Mouse (Mus musculus) B cell, adult 2 months (primary cell): ENCODE data around the gene Spesp1.
A peak's percentile ranks its signal among the peaks of the same experiment; 100 is the strongest.

ENCODE experiments used
- DNase-seq, 2 experiments: peaks; one replicate each; pipeline ENCODE4 v3.0.0; 2022

The Spesp1 gene

DNA sequence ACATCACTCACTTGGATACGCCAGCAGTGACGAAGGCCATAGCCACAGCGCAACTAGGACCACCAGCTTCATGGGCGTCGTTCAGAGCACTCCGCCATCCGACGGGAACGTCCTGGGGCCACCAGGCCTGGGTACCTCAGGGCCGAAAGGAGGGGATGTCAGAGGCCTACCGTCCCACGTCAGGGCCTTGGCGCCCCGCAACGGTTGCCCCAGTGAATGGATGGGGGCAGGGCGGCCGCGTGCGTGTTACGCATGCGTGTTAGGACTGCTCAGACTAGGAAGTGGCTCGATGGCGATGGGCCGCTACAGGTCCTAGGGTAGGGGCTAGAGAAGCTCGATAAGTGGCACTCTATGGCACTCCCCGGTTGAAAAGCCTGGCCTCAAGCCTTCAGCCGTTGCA is at the start of gene Spesp1:
Spesp1 (minus strand) TSS at position 218 of the 400 bp plus-strand sequence.
- no peak for DNase-seq

DNA sequence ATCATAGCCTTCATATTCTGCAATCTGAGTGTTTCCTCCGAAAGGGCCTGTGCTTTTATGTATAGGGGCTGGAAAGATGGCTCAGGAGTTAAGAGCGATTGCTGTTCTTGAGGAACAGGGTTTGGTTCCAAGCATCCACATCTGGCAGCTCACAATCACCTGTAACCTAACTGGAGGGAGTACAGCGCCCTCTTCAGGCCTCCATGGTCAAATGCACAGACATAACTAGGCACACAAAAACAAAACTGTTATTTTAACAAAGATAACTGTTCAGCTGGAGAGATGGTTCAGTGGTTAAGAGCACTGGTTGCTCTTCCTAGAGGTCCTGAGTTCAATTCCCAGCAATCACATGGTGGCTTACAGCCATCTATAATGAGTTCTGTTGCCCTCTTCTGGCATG is 44.0 kb upstream of the Spesp1 start:
- DNase-seq = no peak

DNA sequence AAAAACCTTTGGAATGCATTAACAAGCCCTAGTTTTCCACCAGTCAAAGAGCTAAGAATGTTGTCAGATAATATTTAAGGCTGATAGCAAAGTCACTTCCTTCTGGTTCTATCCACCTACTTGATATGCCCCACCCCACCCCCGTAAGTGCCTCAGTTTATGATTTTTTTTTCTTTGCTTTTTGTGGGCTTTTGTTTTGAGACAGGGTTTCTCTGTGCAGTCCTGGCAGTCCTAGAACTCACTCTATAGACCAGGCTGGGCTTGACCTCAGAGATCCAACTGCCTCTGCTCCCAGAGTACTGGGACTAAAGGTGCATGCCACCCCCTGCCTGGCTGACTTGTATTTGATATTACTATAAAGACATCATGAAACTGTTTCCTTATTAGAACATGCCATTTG is 41.8 kb upstream of the Spesp1 start:
- no peak for DNase-seq

DNA sequence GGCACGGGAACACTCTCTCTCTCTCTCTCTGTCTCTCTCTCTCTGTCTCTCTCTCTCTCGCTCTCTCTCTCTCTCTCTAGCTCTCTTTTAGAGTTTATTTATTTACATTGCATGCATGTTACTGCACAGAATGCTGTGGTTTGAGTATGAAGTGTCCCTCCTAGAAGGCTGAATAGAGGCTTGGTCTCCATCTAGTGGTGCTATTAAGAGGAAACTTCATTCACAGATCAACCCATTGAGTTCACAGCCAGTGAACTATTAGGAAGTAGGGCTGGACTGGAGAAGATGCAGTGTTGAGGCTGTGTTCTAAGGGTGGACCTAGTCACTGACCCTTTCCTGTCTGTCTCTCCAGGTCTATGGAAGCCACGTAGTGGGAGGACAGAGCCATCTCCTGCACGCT is 36.7 kb upstream of the Spesp1 start:
- no peak for DNase-seq

DNA sequence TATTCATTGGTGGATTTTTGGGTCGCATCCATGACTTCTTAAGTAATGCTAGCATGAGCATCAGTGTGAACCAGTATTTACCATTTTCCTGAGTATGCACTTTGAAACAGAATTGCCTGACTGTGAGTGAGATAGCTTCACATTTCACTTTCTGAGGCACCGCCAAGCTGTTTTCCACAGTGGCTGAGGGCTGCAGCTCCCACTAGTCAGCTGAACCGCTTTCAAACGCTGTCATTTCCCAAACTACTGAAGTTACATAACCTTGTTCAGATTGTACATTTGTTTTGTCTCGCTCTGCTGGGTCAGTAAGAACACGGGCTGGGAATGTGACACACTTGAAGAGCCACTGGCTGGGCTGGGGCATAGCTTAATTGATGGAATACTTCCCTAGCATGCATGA is 33.5 kb upstream of the Spesp1 start:
- DNase-seq = no peak

DNA sequence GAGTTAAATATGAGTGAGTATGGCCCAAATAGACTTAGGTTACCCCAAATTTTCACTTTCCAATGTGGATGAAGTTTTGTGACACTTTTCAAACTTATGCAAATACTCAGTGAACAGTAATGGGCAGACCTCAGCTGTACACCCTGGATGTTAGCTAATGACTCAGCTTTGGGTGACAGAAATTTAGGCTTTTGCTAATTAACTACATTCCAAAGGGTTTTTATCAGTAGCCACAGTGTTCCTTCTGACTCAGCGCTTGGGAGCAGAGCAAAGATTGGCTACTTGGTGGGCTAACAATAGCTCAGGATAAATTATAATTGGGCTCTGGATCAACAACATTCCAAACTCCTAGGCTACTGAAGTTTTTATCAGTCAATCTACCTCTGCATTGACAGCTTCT is 14.9 kb upstream of the Spesp1 start:
- no peak for DNase-seq

DNA sequence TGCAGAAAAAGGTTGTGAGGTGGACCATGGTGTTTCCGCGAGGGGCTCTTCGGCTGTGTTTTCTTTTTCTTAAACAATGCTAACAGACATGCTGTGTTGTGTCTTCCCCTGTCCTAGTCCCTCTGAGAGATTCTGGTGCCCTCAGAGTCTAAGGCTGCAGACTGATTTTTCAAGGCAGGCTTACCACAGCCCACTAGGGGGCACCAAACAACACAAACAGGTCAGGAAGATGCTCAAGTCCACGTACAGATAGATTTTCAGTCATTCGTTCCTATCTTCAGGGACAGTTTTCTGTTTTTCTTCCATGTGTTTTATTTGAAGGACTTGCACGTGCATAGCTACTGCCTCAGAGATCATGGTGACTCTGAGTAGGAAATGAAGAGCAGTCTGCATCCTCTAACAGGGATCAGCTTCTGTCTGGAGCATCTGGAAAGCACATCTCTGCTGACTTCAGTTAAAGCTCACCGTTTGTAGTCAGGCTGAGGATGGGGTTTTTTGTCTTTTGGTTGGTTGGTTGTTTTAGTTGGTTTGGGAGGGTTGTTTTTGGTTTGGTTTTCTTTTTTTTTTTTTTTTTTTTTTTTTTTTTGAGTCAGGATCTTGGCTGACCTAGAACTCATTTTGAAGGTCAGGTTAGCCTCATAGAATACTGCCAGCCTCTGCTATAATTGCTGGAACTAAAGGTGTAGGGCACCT is 13.1 kb upstream of the Spesp1 start:
- DNase-seq = peak; percentile 88 to 89

DNA sequence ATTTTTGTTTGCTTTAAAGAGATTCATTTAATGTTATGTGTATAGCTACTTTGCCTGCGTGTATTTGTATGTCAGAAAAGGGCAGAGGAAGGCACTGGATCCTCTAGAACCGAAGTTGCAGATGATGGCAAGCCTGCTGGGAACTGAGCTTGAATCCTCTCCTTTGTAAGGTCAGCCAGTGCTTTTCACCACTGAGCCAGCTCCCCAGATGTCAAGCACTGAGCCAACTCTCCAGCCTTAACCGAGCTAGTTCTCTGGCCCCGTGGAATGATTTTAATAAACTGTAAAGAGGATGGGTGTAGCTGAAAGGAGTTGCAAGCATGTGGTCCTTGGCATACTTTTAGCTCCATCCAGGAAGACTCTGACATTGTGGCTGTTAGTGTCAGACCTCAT is 5.6 kb upstream of the Spesp1 start:
- DNase-seq = no peak

DNA sequence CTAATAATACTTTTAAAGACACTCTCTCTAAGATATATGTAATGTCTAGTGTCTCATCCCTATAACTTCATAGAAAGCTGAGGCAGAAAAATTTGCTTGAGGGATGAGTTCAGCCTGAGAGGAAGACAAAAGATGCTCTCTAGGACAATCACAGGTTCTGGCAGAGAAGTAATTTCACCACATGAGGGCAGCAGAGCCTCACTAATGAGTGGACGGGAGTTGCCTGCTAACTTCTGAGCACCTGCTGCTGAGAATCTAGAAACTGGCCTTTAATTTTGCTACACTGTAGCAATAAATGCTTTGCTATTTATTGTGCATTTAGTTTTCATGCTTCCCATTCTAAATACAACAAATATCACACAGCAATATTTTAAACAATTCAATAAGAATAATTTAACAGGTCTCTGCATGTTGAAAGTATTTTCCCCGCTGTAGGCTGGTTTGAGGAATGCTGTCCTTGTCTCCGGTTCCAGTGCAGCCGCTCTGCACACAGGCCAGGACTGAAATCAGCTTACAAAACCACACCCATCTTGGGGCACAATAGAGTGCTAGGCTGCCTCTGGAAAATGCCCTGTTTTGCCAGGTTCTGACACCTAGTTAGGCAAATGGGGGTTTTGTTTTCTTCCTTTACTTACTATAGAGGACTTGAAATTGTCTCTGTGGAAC is 5.1 kb upstream of the Spesp1 start:
- DNase-seq = peak; percentile 80 to 84

DNA sequence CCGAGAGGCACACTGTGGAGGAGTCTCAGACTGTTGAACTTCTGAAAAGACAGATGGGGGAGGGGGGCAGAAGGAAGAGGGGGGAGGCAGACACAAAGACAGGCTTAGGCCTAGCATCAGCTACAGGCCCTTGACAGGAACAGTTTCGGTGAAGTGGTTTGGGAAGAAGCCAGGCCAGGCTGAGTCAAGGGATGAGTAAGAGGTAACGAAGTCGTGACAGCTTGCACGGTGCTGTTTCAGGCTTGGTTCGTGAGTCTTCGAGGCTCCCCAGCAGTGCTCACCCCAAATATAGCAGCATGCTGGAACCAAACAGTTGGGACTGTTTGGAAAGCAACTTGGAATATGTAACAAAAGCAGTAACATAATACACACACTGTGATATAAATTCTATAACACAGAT is 2.3 kb upstream of the Spesp1 start:
- no peak for DNase-seq

DNA sequence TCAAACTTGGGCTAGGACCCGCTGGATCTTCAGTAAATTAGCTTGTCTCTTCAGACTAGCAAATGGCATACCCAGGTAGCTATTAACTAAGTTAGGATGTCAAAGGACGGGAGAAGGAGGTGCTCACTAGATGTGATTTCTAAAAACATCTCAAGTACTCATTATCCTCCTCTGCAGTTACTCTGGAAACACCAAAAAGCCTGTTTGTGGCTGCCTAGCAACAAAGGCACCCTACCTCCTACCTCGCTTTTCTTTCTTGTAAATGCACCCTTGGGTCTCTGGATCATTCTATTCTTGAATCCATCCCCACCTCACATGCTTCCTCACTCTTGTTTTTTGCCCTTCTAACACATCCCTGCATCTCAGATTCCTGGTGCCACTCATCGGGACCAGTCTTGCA is 5.1 kb downstream of the Spesp1 start:
- DNase-seq = no peak

DNA sequence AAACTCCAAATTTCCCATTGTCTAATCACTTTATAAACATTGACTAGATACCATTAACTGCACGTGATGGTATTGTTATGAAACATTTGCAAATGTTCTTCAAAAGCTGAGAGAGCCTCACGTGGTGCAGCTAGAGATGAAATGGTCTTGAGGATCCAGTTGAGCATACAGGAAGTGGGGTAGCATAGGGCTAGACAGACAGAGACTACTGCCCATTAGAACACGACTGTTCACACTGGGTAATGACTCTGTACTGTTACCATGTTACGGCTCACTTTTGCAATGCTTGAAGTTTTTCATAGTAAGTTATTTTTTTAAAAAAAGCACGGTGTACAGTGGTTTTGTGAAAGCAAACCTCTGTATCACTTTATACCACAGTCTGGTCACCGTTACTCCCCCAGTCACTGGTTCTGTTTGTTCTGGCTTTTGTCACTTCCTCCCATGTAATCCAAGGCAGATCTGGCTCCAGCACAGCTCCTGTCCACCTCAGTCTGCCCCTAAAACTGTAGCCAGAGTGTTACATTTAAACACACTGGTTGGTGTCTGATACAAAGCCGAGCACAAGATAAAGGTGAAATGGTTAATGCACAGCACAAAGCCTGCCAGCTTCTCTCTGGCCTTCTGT is 11.1 kb downstream of the Spesp1 start:
- no peak for DNase-seq

DNA sequence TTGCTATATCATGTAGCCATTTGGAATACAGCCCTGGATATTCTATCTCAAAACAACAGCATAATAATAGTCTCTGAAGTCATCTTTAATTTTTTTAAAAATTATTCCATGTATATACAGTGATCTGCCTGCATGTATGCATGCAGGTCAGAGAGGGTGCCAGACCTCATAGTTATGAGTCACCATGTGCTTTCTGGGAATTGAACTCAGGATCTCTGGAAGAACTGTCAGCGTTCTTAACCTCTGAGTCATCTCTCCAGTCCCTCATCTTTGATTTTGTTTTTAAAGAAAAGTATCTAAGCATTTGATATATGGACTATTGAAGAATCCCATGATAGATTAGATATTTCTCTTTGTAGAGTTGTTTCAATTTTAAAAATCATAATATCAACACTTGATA is 12.8 kb downstream of the Spesp1 start:
- no peak for DNase-seq

DNA sequence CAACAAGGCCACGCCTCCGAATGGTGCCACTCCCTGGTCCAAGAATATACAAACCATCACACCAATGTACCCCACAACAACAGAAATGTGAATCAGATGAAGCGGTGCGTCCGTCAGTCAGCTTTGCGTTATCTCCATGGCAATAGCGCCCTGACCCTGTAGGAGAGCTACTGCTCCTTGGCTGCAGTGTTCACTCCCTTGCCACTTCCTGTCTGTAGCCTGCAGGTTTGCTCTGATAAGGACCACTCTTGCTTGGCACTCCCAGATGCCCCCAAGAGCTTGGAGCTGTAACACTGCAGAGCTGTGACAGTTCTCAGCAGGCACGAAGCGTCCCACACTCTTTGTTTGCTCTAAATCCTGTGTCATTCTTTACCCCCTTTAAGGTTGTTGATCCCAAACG is 16.7 kb downstream of the Spesp1 start:
- no peak for DNase-seq

DNA sequence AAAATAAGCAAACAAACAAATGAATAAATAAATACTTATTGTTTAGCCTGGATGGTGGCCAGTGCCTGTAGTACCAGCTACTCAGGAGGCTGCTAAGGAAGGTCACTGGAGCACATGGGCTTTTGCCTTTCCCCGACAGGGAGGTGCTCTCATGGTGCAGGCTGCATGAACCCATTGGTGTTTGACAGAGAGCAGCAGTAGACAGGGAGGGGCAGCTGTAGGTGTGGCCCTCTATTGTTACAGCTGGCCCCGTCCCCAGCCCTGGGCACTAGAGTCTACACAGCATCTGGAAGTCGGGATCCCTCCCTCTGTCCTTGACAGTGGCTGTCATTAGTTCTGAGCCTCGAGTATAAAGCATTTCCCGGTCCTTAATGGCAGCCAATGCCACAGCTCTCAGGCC is 18.4 kb downstream of the Spesp1 start:
- DNase-seq = no peak

DNA sequence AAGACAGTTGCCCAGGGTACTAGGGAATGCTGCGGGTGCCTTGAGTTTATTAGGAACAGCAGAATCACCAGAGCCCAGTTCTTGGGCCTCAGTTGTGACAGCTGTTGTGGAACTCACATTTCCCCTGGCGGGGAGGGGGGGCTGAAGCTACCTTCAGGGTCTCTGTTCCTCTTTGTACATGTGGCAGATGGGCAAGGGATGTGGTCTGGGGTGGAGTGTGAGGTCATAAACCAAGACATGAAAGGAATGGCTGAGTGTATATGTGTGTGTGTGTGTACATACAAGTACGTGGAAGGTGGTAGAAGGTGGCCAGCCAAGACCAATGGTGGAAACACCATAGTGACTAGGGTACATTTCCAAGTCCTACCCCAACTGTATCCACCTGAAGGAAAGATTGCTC is 20.6 kb downstream of the Spesp1 start:
- DNase-seq = peak; percentile 40 to 53

DNA sequence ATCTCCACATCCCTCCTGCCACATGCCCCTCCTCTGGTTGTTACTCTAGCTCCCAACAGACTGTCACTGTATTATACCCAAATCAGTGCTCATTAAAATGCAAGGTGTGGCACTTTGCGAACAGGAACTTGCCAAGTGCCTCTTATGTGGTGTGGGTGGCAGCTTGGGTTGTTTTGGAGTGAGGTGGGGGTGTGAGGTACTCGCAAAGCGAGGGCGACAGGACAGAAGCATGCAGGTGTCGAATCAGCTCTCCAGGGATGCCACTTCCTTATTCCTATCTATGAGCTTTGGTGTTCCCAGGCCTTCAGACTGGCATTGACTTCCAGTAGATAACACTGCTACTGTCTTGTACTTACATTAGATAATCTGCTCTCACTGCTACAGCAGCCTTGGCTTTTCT is 21.0 kb downstream of the Spesp1 start:
- peak in 1 of 2 experiments; percentile 9 for DNase-seq

DNA sequence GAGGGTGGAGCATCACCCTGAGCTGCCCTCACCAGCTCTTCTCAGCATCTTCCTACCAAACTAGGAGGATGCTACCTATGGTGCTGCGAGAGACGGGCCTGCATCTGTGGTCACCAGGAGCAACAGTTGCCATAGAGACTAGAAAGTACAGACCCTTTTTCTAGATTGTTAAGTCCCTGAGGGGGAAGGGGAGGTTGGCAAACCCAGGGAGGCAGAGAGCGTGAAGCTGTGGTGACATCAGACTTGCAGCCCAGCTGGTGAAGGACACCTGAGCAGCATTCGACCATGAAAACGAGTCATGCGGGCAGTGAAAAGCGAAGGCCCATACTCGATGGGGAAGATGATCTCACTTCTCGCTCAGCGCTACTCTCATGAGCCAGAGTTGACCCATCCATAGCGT is 24.0 kb downstream of the Spesp1 start:
- DNase-seq = peak; percentile 10 to 21

DNA sequence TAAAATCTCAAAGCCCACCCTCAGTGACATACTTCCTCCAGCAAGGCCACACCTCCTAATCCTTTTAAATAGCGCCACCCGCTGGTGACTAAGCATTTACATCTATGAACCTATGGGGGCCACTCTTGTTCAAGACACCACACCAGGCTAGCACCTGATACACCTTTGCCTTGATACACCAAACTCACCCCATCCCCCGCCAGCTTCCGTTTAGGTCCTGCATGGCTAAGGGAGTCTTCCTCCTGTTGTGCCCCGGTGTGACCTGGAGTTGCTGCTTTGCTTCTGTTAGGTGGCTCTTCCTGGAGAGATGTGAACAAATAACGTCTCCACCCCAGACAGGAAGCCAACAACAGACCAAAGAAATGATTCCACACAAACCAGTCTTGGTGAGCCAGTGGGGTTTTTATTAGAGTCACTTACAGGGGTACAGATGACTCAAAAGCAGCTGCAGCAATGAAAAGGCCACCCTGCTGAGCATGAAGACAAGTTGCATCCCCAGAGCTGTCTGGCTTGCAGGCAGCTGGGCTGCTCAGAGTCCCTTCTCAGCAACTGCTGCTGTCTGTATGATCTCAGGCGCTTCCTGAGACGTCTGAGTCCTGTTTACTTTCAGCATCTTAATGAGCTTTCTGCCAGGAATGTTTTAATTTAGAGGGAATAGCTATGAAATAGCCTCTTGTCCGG is 26.0 kb downstream of the Spesp1 start:
- peak in 1 of 2 experiments; percentile 11 for DNase-seq

DNA sequence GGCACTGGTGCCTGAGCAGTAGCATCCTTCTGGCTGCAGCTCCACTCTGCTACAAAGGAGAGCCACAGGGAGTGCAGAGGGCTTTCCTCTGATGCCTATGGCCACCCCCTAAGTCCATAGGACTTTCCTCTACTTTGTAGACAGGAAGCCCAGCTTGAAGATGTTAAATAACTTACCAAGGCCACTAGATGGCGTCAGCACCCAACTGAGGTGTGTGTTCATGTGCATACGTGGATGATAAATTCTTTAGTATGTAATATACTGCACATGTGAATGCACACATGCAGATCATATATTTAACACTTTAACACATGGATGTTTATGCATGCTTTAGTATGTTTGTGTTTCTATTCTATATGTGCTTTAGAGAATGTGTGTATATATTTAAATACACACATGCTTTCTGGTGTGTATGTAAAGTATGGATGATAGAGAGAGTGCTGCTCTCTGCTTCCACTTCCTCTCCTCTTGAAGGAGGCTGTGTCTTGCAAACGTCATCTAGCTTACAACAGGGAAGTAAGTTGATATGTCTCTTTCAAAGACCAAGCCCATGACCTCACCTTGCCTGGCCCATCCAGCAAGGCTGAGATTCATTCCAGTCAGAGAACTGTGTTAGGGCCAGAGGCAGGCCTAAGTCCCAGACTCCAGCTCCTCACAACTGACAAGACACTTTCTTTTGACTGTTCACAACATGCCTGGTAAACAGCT is 28.1 kb downstream of the Spesp1 start:
- DNase-seq = peak; percentile 18 to 20

DNA sequence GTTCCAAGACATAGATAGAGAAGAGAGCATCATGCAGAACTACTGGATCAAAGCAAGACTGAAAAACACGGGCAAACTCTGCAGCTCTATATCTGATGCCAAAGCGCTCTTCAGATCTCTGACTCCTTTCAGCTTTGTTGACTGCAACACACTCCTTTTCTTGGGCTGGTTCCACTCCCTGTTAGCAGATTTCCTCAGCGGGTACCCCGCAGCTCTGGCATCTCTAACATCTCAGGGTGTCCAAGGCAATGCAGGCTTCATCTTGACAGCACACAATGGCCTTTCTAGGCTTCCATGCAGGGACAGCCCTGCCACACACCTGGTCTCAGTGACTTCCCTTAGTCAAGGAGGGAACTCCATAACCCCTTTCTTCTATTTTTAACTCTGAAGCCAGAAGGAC is 31.7 kb downstream of the Spesp1 start:
- DNase-seq = no peak

DNA sequence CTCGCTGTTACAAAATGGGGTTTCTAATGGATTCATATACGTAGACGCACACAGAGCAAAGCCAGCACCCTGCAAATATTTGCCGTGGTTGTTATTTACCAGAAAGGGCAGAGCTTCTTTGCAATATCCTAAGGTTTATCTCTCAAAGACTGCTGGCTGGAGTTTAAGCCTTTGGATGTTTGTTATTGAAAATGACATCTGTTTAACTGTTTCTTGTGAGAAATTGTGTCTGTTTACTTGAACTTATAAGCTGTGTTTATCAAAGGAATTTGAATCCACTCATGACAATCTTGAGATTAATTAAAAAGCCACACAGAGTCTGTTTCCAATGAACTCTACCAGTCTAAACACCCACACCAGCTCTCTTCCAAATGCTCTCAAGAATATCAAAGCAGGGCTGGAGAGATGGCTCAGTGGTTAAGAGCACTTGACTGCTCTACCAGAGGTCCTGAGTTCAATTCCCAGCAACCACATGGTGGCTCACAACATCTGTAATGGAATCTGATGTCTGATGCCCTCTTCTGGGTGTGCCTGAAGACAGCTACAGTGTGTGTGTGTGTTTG is 35.5 kb downstream of the Spesp1 start:
- DNase-seq = no peak
